Mouse (Mus musculus) heart, postnatal 14 days (tissue): Measurements from ENCODE around the gene Rbm20. TPM values are rescaled to one million over a fixed set of nuclear protein-coding genes. Genes with fewer than 3 reads are reported as not detected.

ENCODE experiments used
- DNase-seq, 2 experiments: peaks; one replicate each; pipeline ENCODE4 v3.0.0; 2021 to 2022
- intact Hi-C: fragments of 180-260 bp; cut with DNase I; formaldehyde crosslinking; loops from one replicate; pipeline ENCODE4 v1.15.1; 2025
- total RNA-seq, 2 experiments: library from RNA; stranded (reverse); gene quantifications; 2 replicates each; pipeline ENCODE4 v1.2.3; 2021

Gene Rbm20
- total RNA-seq, 2 experiments from 2014 or later = 224 to 225 TPM

DNA sequence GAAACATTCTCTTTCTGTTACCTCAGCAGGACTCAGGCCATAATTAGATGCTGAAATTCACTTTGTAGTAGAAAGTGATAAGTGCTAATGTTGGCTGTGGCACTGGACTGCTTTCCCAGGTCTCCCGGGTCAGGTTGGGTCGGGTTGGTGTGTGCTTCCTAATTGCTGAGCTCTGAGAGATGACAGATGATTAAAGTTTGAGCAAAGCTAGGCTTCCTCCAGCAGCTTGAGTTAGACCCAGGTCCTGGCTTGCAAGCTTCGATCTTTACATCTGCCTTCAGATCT lies 154.0 kb downstream of the Rbm20 start:
- no peak for DNase-seq
- intact Hi-C loops = no loop called here

DNA sequence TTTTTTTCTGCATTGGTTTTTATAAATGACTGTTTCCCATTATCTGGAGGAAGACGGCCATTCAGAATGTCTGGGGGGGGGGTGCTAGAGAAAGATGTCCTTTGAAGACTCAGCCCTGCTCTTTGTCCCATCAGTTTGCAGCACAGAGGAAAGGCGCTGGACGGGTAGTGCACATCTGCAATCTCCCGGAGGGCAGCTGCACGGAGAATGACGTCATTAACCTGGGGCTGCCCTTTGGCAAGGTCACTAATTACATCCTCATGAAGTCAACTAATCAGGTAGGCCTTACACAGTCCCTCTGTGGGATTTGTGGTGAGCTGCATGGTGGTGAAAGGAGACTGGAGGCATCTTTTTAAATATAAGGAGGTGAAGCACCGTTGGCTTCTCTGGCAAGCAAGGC lies 155.4 kb downstream of the Rbm20 start:
- no peak for DNase-seq
- intact Hi-C loops = no loop called here

DNA sequence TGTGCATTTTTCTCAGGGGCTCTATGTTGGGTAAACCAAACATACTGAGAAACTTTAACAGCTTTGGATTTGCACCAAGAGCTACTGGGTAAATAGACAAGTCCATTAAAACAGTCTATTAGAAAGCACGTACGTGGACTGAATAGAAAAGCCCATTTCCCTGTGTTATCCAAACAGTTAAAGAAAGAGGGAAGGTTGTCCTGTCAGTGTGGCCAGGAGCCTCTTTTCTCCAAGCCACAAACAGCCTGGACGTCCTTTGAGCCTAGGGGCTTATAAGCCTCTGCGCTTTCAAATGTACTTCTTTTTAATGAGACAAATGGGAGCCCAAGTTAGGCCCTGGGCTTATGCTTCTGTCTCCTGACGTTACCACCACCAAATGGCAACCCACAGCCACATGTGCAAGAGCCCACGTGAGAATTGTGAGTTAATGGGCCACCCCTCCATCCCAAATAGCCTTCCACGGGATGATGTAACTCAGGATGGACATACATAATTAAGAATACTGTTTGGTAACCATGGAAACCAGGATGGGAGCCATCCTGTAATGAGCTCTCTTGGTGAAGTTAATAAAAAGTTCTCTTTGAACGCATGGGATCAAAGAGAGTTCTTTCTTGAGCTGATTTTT lies 156.8 kb downstream of the Rbm20 start:
- intact Hi-C loops = no loop called here
- no peak for DNase-seq

DNA sequence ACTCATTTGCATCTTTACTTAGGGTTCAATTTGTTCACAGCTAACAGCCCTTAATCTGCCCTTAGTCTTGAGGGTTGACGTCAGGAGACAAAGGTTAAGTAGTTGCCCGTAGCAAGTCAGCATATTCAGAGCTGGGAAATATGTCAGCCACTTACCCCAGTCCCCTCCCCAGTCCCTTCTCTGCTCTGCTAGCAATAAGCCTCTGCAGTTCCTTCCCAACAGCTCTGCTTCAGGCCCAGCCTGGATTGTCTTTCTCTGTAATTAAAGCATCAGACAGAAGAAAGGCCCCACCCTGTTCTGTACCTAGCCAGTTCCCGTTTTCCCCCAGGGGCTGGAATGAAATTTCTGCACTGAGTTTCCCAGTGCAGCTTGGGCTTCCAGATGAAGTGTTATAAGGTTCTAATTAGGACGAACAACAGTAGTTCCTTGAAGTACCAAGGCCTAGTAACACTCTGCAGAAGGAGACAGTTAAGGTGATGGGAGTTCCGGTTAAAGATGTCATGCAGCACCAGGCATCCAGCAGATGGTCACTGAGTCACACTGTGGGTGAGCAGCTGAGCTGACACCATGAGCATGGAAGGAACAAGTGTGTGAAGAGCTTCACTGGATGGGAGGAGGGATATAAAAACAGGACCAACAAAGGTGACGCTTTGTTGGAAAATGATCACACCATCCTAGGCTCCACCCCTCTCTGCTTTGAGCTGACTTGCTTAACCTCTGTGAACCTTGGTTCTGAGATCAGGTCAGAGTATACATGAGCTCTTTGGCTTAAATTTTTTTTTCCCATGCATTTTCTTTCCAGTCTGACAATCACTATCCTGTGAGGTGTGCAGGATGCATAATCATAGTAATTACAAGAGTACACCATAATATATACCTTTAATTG lies 159.7 kb downstream of the Rbm20 start:
- DNase-seq = no peak
- intact Hi-C loops = no loop called here

DNA sequence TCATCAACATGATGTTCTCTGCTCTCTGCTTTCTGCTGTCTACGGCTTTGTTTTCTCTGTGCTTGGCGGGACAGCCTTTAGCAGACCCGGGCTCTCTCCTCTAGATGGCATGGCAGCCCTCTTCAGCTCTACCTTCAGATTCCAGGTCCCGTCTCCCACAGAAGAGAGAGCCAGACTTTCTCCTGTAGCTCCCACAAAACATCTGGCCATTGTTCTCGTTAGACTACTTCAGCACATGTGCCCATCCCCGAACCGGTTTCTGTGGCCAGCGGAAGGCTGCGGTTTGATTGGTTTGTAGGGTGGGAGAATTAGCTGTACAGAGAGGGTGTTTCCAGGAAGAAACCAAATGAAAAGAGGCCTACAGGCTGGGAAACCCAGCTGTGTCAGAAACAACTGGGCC lies 161.7 kb downstream of the Rbm20 start:
- DNase-seq = no peak
- intact Hi-C loops = no loop called here

DNA sequence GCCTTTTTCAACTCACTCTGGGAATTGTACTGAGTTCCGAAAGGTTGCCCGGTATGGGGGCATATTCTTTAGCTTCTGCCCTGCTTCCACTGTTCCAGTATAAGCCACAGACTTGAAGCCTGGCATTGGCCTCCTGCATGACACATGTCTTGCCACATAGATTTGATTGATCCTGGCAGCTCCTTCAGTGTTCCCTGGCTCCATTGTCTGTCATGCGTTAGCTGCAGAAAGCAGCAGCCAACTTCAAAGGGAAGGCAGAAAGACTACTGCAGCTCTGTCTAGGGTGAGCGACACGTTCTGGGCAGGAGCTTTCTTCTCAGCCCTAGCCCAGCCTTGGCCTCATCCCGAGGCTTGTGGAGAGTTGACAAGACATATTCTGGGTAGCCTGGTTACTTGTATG lies 162.7 kb downstream of the Rbm20 start:
- intact Hi-C loops = loop anchor here (10.0 kb wide), 1 partner anchor 195 kb away; no protein-coding TSS in a partner anchor
- DNase-seq = no peak

DNA sequence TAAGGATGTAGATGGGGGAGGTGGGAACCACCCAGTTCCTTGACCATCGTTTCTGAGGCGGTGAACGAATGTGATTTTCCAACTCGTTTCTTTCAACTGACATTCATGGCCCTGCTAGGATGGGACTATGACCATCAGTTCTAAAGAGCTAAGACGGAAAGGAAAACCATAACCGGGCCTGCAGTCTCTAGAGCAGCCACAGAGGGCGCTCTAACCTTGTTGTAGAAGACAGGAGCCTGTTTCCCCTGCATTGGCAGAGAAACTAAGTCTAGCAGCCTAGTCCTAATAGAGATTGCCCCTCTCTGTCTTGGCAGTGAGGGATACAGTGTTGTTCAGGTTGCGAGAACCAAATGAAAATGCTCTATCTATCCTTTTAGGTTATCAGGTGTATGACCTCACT lies 164.8 kb downstream of the Rbm20 start:
- intact Hi-C loops = loop anchor here (10.0 kb wide), 1 partner anchor 197 kb away; no protein-coding TSS in a partner anchor
- peak in 1 of 2 experiments; percentile 67 for DNase-seq

DNA sequence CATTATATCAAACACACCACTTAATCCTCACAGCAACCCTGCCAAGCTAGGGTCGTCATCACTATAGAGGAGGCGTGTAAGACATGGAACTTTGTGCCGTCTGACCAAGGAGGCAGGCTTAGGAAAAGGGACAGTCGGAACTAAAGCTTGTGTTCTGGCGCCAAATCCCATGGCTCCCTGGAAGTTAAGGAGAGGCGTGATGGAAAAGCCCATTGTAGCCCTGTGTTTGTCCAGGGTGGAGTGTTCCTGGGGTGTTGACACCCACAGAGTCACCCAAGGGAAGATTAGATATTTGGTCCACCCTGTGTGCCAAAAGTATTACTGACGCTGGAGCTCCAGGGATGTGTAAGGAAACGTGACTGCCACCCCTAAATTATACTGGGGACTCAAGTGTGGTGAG lies 166.9 kb downstream of the Rbm20 start:
- intact Hi-C loops = loop anchor here (10.0 kb wide), 1 partner anchor 199 kb away; no protein-coding TSS in a partner anchor
- DNase-seq = no peak

DNA sequence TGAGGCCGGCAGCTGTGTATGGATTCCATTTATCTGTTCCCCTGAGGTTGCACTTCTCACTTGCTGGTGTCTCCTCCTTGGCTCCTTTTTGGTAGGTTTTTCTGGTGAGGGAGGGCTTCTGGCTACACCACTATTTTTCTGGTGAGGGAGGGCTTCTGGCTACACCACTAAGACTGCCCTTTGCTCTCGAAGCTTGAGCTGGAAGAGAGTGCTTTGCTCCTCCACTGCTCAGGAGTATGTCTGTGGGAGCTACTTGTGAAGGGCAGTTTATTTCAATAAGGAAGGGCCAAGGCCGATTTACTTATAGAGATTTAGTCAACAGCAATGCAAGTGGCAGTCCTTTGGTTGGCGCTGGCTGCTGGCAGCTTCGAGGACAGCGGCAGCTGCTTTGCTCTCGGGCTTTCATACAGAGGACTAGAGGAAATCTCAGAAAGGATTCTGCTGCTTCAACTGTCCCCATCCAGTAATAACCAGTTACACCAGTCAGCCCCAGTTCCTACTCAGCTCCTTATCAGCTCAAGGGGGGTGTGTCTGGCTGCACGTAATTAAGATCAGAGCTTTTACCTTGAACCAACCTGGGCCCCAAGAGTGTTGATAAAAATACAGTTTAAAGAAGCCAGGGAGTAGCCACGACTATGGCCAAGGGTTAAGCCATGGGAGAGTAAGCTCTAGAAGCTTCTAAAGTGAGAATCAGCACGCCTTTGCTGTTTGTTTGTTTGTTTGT lies 171.3 kb downstream of the Rbm20 start:
- intact Hi-C loops = loop anchor here (10.0 kb wide), 1 partner anchor 204 kb away; no protein-coding TSS in a partner anchor
- DNase-seq = no peak

DNA sequence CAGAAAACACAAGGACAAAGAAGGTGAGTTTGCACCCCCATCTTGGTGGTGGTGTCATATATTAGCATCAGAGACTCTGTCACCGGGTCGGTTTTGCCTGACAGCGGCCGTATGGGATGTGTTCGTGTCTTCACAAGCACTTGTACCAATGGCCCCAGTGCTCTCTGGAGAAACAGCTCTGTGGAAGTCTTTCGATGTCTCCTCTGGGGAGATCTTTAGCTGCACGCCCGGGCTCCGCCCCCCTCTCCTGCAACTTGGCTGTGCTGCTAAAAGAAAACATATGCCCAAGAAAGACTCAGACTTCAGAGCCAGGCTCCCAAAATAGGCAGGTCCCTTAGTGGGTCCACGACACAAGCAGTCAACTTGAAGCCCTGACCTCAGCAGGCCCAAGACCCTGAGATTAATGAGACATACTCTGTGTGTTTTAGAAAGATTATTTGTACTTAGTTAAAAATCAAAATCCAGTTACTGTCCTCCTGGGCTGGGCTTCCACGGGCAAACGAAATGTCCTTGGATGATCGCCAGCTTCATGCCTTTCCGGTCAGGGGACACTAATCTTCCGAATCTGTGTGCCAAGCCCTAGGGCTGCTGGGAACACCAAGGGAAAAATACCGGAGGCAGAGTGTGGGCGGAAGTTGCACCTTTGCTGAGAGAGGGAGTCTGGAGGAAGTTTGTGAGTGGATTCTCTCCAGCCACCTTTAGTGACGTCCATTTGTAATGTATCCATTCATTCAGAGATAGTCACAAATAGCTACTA lies 173.2 kb downstream of the Rbm20 start:
- intact Hi-C loops = no loop called here
- DNase-seq = peak; percentile 65 to 81

DNA sequence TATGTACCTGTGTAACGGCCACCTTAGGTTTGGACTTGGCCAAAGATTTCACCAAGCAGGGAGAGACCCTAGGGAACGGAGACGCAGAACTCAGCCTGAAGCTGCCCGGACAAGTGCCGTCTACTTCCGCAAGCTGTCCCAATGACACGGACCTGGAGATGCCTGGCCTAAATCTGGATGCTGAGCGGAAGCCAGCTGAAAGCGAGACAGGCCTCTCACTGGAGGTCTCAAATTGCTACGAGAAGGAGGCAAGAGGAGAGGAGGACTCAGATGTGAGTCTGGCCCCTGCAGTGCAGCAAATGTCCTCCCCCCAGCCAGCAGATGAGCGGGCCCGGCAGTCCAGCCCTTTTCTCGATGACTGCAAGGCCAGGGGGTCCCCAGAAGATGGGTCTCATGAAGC lies 174.2 kb downstream of the Rbm20 start:
- DNase-seq = no peak
- intact Hi-C loops = no loop called here

DNA sequence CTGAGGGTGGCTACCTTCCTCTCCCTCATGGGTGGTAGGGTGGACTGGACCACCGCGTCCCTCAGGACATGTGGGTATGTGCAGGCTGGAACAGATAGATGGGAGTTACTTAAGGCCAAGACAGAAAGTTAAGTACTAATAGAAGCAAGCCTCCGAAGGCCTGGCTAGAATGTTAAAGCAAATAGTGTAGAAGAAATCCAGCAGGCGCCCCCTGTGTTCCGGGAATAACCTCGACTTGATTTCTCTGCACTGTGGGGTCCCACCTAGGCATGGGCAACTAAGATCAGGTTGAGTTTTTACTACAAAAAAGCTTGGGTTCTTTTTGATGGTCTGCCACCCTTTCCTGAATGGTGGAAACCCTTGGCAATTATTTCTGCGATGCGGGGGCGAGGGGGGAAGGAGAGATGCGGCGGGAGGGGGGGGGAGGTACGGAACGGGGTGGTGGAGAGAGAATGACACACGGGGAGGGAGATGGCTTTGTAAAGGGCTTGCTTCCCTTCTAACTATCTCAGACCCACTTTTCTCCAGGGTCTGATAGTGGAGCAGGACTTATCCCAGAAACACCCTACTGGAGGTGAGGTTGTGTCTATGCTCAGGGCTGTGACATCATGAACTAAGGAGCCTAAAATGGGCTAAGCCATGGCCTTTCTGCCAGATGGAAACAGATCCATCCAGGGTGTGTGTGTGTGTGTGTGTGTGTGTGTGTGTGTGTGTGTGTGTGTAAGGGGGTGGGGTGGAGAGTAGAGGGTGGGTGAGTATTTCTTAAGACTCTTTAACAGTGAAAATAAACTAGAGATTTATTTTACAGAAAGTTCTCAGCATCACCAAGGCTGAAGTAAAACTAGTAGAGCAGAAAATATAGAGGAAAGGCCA lies 175.0 kb downstream of the Rbm20 start:
- DNase-seq = no peak
- intact Hi-C loops = no loop called here

DNA sequence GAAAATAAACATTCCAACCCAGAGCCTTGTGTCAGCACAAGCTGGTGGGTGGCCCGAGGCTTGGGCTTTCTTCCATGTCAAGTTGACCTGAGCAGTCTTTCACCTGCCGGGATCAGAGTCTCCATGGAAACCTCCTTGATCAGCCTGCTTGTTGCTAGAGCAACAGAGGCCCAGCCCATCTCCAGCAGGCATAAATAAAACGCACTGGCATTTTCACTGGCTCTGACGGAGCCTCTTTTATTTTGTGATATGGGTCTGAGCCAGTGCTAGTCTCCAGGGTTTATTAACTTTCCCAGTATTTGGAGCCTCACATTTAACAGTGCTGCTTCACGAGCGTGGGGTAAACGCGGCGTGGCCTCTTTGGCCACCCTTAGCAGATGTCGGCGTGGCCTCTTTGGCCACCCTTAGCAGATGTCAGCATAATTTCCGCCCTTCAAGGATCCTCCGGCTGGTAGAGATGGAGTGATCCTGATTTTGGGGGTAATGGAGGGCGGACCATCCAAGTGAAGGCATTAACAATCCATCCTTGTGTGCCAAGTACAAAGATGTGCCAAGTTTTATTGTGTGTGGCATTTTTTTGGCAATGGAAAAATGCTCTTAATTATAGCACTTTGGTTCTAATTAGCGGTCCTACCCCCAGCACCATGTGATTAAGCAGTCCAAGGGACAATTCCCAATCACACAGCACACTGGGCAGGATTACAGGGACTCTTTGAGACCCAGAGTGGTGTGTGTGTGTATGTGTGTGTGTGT lies 175.8 kb downstream of the Rbm20 start:
- intact Hi-C loops = no loop called here
- no peak for DNase-seq

DNA sequence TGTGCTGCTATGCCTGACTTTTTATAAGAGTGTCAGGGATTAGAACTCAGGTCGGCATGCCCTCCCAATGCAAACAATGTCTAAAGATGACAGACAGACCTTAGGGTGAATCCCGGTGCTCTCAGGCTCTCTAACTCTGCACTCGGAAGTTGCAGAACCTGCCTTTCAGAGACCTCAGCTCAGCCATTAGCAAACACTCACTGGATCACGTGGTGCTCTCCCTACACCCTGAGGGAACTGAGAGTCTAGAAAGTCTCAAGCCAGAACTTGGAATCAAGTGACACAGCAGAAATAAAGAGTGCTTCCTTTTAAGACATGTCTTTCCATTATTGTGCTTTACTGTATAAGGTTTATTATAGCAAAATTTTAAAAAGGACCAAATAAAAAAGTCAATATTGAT lies 177.9 kb downstream of the Rbm20 start:
- intact Hi-C loops = no loop called here
- no peak for DNase-seq

DNA sequence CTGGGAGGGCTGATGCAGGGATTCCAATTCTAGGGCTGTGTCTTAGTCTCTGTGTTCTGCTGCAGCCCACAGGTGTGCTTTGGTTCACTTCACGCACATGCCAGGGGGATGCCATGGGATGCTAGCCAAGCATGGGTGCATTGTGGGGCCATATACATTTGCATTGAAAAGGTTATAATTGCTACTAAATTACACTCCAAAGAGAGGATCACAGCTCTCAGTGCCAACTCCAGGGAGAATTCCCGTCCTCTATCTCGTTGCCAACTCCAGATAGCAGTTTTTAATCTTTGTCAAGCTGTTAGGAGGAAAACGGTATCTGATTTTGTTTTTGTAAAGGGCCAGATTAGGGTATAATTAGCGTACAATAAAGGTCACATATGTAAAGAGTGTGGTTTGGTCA lies 178.7 kb downstream of the Rbm20 start:
- no peak for DNase-seq
- intact Hi-C loops = no loop called here

DNA sequence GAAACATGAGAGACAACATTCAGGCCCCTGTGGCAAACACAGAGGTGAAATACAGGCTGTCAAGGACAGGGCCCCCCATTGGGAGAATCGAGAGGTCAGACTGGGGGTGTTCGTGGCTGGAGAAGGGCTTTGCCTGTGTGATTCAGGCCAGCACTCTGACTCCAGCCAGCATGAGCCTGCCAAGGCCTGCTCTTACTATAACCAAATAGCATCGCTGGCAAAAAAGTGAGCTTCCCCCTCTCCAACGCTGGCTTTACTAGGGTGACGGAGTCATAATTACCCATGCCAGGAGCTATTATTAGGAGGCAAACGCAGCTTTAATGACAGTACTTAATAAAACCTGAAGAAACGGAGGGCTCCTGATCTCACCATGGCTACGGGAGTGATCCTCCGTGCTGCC lies 179.7 kb downstream of the Rbm20 start:
- peak; percentile 37 to 61 for DNase-seq
- intact Hi-C loops = no loop called here

DNA sequence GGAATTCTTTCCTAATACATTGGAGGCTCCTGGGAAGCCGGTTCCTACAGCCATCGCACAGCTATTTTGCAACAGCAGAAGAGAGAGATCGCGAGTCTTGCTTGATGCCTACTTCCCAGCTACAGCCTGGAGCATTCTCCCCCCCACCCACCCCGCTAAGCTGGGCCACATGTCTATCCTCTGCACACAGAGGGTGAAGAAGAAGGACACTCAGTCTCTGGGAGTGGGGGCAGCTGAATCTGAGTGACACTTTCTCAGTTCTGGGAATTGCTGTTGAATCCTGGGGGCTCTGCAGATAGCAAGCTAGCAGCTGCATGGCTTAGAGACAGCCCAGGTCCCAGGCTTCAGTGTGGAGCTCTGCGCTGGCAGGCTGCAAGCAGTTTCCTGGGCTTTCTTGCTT lies 180.9 kb downstream of the Rbm20 start:
- DNase-seq = no peak
- intact Hi-C loops = no loop called here

DNA sequence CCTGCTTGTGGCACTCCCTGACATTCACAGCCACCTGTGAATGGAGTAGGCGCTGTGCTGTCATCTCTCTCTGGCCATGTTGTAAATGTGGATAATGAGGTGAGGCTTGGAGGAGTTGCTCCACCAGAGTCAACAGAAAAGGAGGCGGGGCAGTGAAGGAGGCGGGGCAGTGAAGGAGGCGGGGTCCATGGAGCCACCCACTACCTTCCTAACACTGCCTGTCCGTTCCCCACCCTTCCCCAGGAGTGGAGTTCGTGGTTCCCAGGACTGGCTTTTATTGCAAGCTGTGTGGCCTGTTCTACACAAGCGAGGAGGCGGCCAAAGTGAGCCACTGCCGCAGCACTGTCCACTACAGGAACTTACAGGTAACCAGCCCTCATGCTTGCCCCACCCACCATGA lies 182.0 kb downstream of the Rbm20 start:
- DNase-seq = no peak
- intact Hi-C loops = no loop called here

DNA sequence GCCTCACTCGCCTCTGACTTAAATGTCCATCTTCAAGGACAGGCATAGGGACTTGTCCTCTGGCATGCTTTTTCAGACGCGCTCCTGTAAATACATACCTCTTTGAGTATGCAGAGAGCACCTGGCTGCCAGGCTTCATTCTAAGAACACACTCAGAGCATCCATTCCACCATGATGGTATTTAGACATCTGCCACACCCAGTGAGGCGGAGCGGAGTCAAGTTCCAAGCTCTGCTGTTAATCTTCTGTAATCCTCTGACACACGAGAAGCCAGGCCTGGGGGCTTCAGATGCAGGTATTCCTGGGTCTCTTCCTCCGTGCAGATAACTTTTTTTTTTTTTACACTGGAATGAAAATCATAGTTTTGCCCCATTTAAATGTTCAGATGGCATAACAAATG lies 182.5 kb downstream of the Rbm20 start:
- DNase-seq = no peak
- intact Hi-C loops = no loop called here
